Mouse (Mus musculus) bone marrow, adult 2 months (tissue): ENCODE results near the gene Fam219a. TPM values are rescaled to one million over a fixed set of nuclear protein-coding genes. Genes with fewer than 3 reads are reported as not detected.

Experiments used
- H3K27ac ChIP-seq: fragments of 200-500 bp; 2 replicates; pipeline ENCODE4 v1.5.1; 2012; ENCODE audit warnings: low read depth, mild to moderate bottlenecking, control low read depth, inconsistent platforms, low read length; ENCODE audit not compliant: control insufficient read depth, poor library complexity, insufficient read depth
- H3K4me1 ChIP-seq: fragments of 200-500 bp; 2 replicates; pipeline ENCODE4 v1.6.1; 2011; ENCODE audit warnings: low read length; ENCODE audit not compliant: control insufficient read depth, insufficient read depth
- H3K4me3 ChIP-seq: fragments of 200-500 bp; replicated peaks from 2 replicates; pipeline ENCODE3; 2011; ENCODE audit warnings: mild to moderate bottlenecking, low read depth, low read length, control low read depth; ENCODE audit not compliant: control insufficient read depth
- CTCF ChIP-seq: fragments of 200-500 bp; IDR thresholded peaks from 2 replicates; pipeline ENCODE4 v1.5.1; 2011; ENCODE audit warnings: low read length, control low read depth; ENCODE audit not compliant: control insufficient read depth, insufficient read depth
- POLR2A ChIP-seq: fragments of 200-500 bp; IDR thresholded peaks from 2 replicates; pipeline ENCODE4 v1.6.1; 2011; ENCODE audit warnings: low read depth, mild to moderate bottlenecking, control low read depth, low read length, borderline replicate concordance; ENCODE audit not compliant: control insufficient read depth
- WGBS: fragments of 180-500 bp; shearing (Covaris S2); methylation state at CpG from one replicate; pipeline ENCODE4 v1.1.7; 2018; 5-methylcytosine and 5-hydroxymethylcytosine counted together
- polyA plus RNA-seq: library from polyadenylated mRNA; stranded (reverse); fragments of >200 nt; gene quantifications from 2 replicates; pipeline ENCODE4 v1.2.4, GENCODE M21; 2011; ENCODE audit warnings: low replicate concordance; ENCODE audit not compliant: missing spikeins, insufficient read depth, insufficient read length

The Fam219a gene
- polyA plus RNA-seq, 1 experiment, result 17.8 TPM

- Histone ChIP-seq H3K27ac (no peak overlapping the region), H3K4me1 (peaks cover 1% of the 10 kb centered on the region), H3K4me3 (no peak overlapping the region)
- whole genome bisulfite sequencing, result 70% methylated on average over 3 of the region's 3 CpGs
- no peak for TF ChIP-seq POLR2A
- no peak for TF ChIP-seq CTCF
Observed at GRCm38 (mm10) chr4:41566123-41566522, 3.2 kb downstream of the Fam219a start.

GRCm38 (mm10) chr4:41563297-41563696, 6.0 kb downstream of the Fam219a start:
- peaks cover 1% of the 10 kb centered on the region for H3K4me1 ChIP-seq
- WGBS, result 73% methylated on average over 5 of the region's 5 CpGs
- no peak overlapping the region for H3K4me3 ChIP-seq
- H3K27ac ChIP-seq, result no peak overlapping the region; the same call in 1 of the 2 replicates
- TF ChIP-seq CTCF (no peak), POLR2A (no peak)

GRCm38 (mm10) chr4:41557092-41557491, 12.2 kb downstream of the Fam219a start:
- TF ChIP-seq POLR2A, result no peak
- no peak for TF ChIP-seq CTCF
- no peak overlapping the region for H3K27ac ChIP-seq
- H3K4me3 ChIP-seq, result no peak overlapping the region
- H3K4me1 ChIP-seq, result no peaks in the 10 kb centered on the region; the same call in 1 of the 2 replicates
- 65% methylated on average over 3 of the region's 3 CpGs for whole genome bisulfite sequencing

GRCm38 (mm10) chr4:41556311-41556953, 12.9 kb downstream of the Fam219a start:
- H3K4me1 ChIP-seq, result no peaks in the 10 kb centered on the region; the same call in 1 of the 2 replicates
- WGBS, result 35% methylated on average over 5 of the region's 5 CpGs
- H3K4me3 ChIP-seq, result no peak overlapping the region
- no peak for TF ChIP-seq POLR2A
- TF ChIP-seq CTCF, result no peak
- no peak overlapping the region for H3K27ac ChIP-seq

DNA sequence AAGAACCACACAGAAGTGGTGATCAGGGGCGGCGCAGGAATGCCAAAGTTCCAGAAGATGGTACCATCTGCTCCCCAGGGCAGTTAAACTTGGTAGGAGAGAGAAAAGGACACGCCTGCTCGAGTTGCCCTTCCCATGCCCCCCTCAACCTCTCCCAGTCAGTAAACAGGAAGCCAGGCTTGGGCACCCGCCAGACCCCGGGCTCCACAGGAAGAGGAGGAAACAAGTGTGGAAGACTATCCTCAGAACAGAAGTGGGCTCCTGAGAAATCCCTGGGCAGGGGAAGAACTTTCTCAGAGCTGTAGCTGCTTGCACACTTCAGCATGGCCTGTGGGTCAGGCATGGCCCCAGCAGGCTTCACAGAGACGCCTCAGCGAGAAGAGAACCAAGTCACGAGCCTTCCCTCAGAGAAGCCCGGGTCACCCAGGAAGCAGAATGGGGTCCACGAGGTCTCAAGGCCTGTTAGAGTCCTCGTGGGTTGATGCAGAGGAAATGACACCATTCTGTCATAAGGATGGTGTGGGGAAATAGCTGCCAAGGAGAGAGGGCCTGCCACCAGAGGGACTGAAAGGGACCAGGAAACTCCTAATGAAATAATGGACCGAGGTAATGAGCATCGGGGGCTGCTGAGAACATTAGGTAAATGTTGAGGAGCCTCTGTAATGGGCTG, 14.2 kb downstream of the Fam219a start:
- 8% methylated on average over 14 of the region's 14 CpGs for WGBS
- TF ChIP-seq POLR2A, result no peak
- no peak for TF ChIP-seq CTCF
- H3K27ac ChIP-seq, result no peak overlapping the region
- no peaks in the 10 kb centered on the region; the same call in 1 of the 2 replicates for H3K4me1 ChIP-seq
- no peak overlapping the region for H3K4me3 ChIP-seq

GRCm38 (mm10) chr4:41553116-41553515, 16.2 kb downstream of the Fam219a start:
- 87% methylated on average over 11 of the region's 11 CpGs for WGBS
- no peaks in the 10 kb centered on the region; the same call in 1 of the 2 replicates for H3K4me1 ChIP-seq
- TF ChIP-seq POLR2A (no peak), CTCF (no peak)
- H3K4me3 ChIP-seq, result no peak overlapping the region
- no peak overlapping the region for H3K27ac ChIP-seq

DNA sequence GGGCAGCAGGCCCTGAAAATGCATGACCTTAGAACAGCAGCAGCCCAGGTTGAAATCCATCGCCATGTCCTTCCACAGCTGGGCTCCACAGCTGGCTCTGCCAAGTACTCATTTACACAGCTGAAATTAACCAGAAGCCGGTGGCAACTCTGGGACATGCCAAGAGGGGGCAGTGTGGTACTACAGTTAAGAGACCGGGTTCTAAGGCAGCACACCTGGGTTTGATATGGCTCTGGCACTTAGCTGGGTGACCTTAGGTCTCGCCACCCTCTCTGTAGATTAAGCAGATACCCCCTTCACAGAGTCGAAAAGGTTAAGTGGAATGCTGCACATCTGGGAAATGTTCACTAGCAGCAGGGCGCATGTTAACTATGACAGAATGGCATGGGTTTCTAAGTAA, 16.8 kb downstream of the Fam219a start:
- no peak overlapping the region for H3K27ac ChIP-seq
- TF ChIP-seq POLR2A (no peak), CTCF (peak; percentile 74)
- no peak overlapping the region for H3K4me3 ChIP-seq
- H3K4me1 ChIP-seq, result no peaks in the 10 kb centered on the region; the same call in 1 of the 2 replicates
- 36% methylated on average over 6 of the region's 6 CpGs for WGBS

DNA sequence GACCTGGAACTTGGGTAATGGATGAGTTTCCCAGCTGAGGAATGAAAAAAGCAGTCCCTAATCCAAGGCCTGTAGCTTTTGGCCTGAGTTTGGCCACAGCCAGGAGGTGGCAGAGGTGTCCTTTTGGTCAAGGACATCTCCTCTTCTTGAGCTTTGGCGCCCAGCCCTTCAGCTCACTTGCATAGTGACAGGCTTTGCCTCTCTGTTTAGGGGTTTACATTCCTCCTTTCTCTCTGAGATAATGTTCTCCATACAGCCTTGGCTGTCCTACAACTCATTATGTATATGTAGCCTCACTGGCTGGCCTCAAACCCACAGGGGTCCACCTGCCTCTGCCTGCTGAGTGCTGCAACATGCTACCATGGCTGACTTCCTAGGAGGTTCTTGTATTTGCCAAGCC, 22.3 kb downstream of the Fam219a start:
- TF ChIP-seq POLR2A (no peak), CTCF (no peak)
- 86% methylated on average over 1 of the region's 1 CpGs for WGBS
- Histone ChIP-seq H3K27ac (no peak overlapping the region), H3K4me3 (no peak overlapping the region), H3K4me1 (no peaks in the 10 kb centered on the region)

GRCm38 (mm10) chr4:41545985-41546384, 23.4 kb downstream of the Fam219a start:
- Histone ChIP-seq H3K27ac (no peak overlapping the region), H3K4me3 (no peak overlapping the region), H3K4me1 (no peaks in the 10 kb centered on the region)
- WGBS, result 30% methylated on average over 8 of the region's 8 CpGs
- TF ChIP-seq CTCF, result no peak
- no peak for TF ChIP-seq POLR2A
